Mouse (Mus musculus): ENCODE data around the gene Fbxo10. TPM values are rescaled to one million over a fixed set of nuclear protein-coding genes. Genes with fewer than 3 reads are reported as not detected.
"Not testable (repeated sequence)": the region's sequence is repeated elsewhere in the genome, so short reads cannot be mapped to it uniquely, and the experiment has no call there.

The Fbxo10 gene
- total RNA-seq, 1 experiment from 2014 or later: 2.0 TPM

GRCm38 (mm10) chr4:45055451-45055850, 29.0 kb downstream of the Fbxo10 start:
- ATAC-seq (ENCODE audit: extremely low read depth, insufficient number of reproducible peaks, low FRiP score, poor library complexity, severe bottlenecking): no peak

GRCm38 (mm10) chr4:45054862-45055261, 29.5 kb downstream of the Fbxo10 start:
- no peak for ATAC-seq (ENCODE audit: extremely low read depth, insufficient number of reproducible peaks, low FRiP score, poor library complexity, severe bottlenecking)

GRCm38 (mm10) chr4:45047956-45048355, 36.4 kb downstream of the Fbxo10 start:
- ATAC-seq (ENCODE audit: extremely low read depth, insufficient number of reproducible peaks, low FRiP score, poor library complexity, severe bottlenecking): no peak

GRCm38 (mm10) chr4:45047286-45047887, 37.0 kb downstream of the Fbxo10 start:
- ATAC-seq (ENCODE audit: extremely low read depth, insufficient number of reproducible peaks, low FRiP score, poor library complexity, severe bottlenecking): no peak

DNA sequence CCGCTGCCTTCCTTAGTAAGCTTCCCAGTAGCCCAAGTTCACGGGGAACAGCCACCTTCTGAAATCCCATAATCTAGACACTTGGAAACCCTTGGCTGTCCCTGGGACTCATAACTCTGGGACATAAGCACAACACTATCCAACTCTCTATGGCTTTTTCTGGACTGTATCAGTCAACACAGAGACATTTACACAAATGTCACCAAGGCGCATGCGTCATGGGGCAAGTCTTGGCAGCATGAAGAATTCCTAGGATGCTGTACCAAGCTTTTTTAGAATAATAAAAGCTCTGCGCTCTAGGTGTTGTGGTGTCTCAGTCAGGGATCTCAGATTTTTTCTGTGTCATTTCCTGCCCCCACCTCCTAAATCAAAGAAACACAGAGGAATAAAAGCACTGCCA, 37.7 kb downstream of the Fbxo10 start:
- no peak for ATAC-seq (ENCODE audit: extremely low read depth, insufficient number of reproducible peaks, low FRiP score, poor library complexity, severe bottlenecking)

- no peak for ATAC-seq (ENCODE audit: extremely low read depth, insufficient number of reproducible peaks, low FRiP score, poor library complexity, severe bottlenecking)
These were observed 43.6 kb downstream of the Fbxo10 start for GRCm38 (mm10) chr4:45040795-45041194.

DNA sequence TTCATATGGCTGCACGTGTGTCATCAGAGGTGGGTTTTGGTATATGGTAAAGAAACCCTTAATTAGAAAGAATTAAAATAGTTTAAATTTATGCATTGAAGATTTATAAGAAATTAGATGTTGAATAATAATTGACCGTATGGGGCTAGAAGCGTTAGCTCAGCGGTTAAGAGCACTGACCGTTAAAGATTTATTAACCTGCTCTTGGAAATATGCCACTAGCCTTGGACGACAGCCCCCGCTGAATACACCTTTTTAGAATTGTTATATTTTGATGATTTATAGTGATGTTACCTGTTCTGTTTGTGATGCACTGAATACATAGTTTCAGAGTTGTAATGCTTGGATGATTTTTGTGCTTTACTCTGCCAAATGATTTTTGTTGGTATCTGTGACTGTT, 44.9 kb downstream of the Fbxo10 start:
- not testable (repeated sequence) for ATAC-seq (ENCODE audit: extremely low read depth, insufficient number of reproducible peaks, low FRiP score, poor library complexity, severe bottlenecking)

DNA sequence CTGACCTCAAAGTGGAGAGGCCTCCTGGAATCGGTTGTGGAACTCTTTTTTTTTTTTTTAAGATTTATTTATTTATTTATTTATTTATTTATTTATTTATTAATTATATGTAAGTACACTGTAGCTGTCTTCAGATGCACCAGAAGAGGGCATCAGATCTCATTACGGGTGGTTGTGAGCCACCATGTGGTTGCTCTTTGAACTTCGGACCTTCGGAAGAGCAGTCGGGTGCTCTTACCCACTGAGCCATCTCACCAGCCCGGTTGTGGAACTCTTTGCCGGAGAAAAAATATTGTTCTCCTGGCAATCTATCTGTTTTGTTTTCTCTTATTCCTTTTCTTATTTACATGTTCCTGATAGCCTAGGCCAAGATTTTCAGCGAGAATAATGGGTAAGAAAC, 45.5 kb downstream of the Fbxo10 start:
- not testable (repeated sequence) for ATAC-seq (ENCODE audit: extremely low read depth, insufficient number of reproducible peaks, low FRiP score, poor library complexity, severe bottlenecking)

DNA sequence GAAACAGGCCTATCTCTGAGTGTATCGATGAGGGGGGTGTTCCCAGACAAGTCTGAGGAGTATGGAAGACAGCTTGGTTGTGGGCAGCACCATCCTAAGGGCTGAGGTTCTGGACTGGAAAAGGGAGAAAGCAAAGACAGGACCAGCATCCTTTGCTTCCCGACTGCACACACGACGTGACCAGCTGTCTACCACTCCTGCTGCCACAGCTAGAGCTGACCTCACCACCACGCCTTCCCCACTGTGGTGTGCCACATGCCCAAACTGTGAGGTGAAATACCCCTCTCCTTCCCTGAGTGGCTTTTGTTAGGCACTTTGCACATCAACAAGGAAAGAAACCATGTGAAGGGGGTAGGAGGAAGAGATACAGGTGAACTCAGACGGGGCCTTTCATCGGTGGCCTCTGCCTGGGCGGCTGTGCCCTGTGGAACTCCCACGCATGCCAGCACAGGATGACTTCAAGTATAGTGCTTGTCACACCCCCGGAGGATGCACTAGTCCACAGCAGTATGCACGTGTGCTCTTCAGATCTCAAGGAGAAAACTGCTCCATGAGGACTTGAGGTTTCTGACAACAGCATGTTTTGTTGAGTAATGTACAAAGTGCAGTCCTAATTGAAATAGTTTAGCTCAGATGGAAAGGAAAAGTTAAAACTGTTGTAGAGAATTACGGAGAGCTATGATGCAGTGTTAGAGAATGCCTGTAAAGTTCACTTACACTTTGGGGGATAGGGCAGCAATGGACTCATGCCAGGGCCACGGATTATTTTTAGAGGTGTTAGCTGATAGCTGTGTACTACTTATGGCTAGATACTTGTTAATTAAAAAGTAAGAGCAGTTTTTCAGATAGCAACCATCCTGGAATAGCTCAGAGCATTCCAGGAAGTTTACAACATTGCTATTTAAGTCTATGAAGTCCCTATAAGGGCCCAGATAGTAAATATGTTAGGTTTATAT, 46.7 kb downstream of the Fbxo10 start:
- ATAC-seq (ENCODE audit: extremely low read depth, insufficient number of reproducible peaks, low FRiP score, poor library complexity, severe bottlenecking): no peak

DNA sequence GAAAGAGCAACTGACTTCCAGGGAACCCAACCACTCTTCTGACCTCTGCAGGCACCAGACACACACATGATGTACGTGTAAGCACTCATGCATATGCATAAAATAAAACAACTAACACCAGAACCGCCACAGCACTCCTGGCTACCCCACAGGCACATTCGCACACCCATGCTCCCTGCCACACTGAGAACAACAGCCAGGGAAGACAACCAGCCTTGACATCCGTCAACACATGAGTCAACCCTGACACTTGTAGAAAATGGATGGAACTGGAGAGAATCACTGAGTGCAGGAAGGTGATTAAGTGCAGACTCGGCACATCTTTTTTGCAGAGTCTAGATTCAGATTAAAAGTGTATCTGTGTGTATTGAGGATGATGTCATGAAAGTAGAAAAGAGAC, 47.8 kb downstream of the Fbxo10 start:
- no peak for ATAC-seq (ENCODE audit: extremely low read depth, insufficient number of reproducible peaks, low FRiP score, poor library complexity, severe bottlenecking)

DNA sequence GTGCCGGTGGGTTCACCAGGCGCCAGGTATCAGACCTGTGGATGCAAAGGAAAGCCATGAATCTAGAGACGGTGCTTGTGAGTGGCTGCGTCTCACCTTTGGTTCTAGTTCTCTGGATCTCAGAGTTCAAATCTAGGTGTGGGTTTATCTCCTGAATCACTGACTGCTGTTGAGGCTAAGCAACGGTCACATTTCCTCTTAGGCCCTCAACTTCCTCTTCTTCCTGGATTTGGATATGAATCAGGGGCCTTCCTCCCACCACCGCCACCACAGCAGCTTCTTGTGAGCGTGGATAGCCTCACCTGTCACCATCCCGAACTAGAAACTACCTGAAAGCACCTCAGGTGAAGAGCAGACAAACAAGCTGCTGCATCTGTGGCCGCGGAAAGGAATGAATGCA, 48.4 kb downstream of the Fbxo10 start:
- no peak for ATAC-seq (ENCODE audit: extremely low read depth, insufficient number of reproducible peaks, low FRiP score, poor library complexity, severe bottlenecking)

- no peak for ATAC-seq (ENCODE audit: extremely low read depth, insufficient number of reproducible peaks, low FRiP score, poor library complexity, severe bottlenecking)
These were observed 49.4 kb downstream of the Fbxo10 start for GRCm38 (mm10) chr4:45034693-45035628.

- ATAC-seq (ENCODE audit: extremely low read depth, insufficient number of reproducible peaks, low FRiP score, poor library complexity, severe bottlenecking): no peak
These were observed 51.8 kb downstream of the Fbxo10 start for GRCm38 (mm10) chr4:45032586-45032985.

DNA sequence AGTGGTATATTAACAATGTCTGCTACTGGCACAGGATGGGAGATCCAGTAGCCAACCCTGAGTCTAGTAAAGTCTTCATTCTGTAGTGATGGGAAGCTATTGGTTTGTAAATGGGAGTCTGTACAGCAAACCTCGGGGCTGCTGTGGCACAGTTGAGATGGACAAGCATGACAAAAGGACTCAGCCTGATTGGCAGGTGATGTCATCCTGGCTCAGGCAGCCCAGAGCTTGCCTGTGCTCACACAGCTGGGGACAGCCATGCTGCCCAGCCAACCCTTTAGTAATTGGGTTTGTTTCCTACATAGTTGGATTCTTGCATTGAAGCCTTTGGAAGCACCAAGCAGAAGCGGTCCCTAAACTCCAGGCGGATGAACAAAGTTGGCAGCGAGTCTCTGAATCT, 57.9 kb downstream of the Fbxo10 start:
- no peak for ATAC-seq (ENCODE audit: extremely low read depth, insufficient number of reproducible peaks, low FRiP score, poor library complexity, severe bottlenecking)

- no peak for ATAC-seq (ENCODE audit: extremely low read depth, insufficient number of reproducible peaks, low FRiP score, poor library complexity, severe bottlenecking)
These were observed 65.4 kb downstream of the Fbxo10 start for GRCm38 (mm10) chr4:45019009-45019408.

- ATAC-seq (ENCODE audit: extremely low read depth, insufficient number of reproducible peaks, low FRiP score, poor library complexity, severe bottlenecking): peak; percentile 91
These were observed 65.9 kb downstream of the Fbxo10 start, which contains the start of gene Polr1e for GRCm38 (mm10) chr4:45018452-45018980. Polr1e (plus strand) TSS chr4:45018583.

- ATAC-seq (ENCODE audit: extremely low read depth, insufficient number of reproducible peaks, low FRiP score, poor library complexity, severe bottlenecking): no peak
These were observed 68.8 kb downstream of the Fbxo10 start for GRCm38 (mm10) chr4:45015615-45016014.

DNA sequence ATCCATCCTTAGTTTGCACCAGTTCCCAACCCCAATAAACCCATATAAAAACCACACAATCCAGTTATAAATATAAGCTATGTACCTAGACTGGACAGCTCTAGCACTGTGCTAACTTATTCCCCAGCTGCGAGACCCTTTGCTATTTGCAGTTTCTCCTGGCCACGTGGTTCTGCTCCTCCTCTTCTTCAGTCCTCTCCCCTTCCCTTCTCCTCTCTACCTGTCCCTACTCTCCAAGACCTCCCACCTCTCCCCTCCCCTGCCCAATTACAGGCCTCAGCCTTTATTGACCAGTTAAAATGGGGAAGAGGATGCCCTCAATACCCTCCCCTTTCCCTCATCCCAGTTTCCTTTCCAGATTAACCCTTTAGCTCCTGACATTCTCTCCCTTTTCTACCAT, 70.9 kb downstream of the Fbxo10 start:
- ATAC-seq (ENCODE audit: extremely low read depth, insufficient number of reproducible peaks, low FRiP score, poor library complexity, severe bottlenecking): no peak

- ATAC-seq (ENCODE audit: extremely low read depth, insufficient number of reproducible peaks, low FRiP score, poor library complexity, severe bottlenecking): no peak
These were observed 71.4 kb downstream of the Fbxo10 start for GRCm38 (mm10) chr4:45013031-45013431.
